Mouse (Mus musculus) lung, adult 2 months (tissue): ENCODE results near the gene Tmprss3. TPM values are rescaled to one million over a fixed set of nuclear protein-coding genes. Genes with fewer than 3 reads are reported as not detected.

Source experiments
- DNase-seq: peaks from one replicate; pipeline ENCODE4 v3.0.0; 2022
- H3K4me1 ChIP-seq: fragments of 200-500 bp; 2 replicates; pipeline ENCODE4 v1.6.1; 2011; ENCODE audit warnings: low read length; ENCODE audit not compliant: control insufficient read depth, insufficient read depth
- H3K4me3 ChIP-seq: fragments of 200-500 bp; replicated peaks from 2 replicates; pipeline ENCODE3; 2011; ENCODE audit warnings: low read depth, mild to moderate bottlenecking, control low read depth, low read length; ENCODE audit errors: extremely low read depth
- CTCF ChIP-seq: fragments of 200-500 bp; IDR thresholded peaks from 2 replicates; pipeline ENCODE4 v1.5.1; 2011; ENCODE audit warnings: mild to moderate bottlenecking, low read length, control low read depth; ENCODE audit not compliant: insufficient read depth
- POLR2A ChIP-seq: fragments of 200-500 bp; IDR thresholded peaks from 2 replicates; pipeline ENCODE4 v1.6.1; 2011; ENCODE audit warnings: low read depth, mild to moderate bottlenecking, control low read depth, low read length, borderline replicate concordance; ENCODE audit errors: extremely low read depth
- WGBS: fragments of 180-500 bp; shearing (Covaris S2); methylation state at CpG from one replicate; pipeline ENCODE4 v1.1.7; 2018; 5-methylcytosine and 5-hydroxymethylcytosine counted together
- polyA plus RNA-seq: library from polyadenylated mRNA; depleted of rRNA; stranded (reverse); fragments of >200 nt; gene quantifications from 2 replicates; pipeline ENCODE4 v1.2.3, GENCODE M21; 2012; rRNA removed

Gene Tmprss3
- polyA plus RNA-seq, 1 experiment, result 0.11 TPM

DNA sequence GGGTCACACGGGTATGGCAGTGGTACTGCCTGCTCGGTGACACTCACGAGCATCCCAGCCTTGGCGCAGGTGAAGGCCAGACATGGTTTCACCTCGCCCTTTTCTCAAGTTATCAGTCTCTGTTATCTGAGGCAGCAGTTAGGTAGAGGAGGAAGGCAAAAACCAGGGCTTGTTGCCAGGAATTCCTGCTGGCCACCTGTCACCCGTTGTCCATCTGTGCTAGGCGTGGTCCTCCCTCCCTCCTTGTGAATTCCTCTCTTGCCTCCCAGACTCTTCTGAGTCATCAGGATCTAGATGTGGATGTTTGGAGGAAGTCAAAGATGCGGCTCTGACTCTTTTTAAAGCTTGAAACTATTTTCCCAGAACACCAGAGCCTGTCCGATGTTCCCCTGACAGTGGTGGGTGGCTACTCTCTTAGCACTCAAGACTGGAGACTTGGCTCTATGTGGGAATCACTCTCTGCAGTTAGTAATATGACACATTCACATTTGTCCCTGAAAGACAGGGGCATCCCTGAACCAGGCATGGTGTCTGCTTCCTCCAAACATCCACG lies 67.4 kb downstream of the Tmprss3 start:
- no peak for DNase-seq
- H3K4me1 ChIP-seq, result no peaks in the 10 kb centered on the region
- TF ChIP-seq POLR2A (no peak), CTCF (no peak)
- H3K4me3 ChIP-seq, result no peak overlapping the region
- WGBS, result 65% methylated on average over 10 of the region's 10 CpGs

DNA sequence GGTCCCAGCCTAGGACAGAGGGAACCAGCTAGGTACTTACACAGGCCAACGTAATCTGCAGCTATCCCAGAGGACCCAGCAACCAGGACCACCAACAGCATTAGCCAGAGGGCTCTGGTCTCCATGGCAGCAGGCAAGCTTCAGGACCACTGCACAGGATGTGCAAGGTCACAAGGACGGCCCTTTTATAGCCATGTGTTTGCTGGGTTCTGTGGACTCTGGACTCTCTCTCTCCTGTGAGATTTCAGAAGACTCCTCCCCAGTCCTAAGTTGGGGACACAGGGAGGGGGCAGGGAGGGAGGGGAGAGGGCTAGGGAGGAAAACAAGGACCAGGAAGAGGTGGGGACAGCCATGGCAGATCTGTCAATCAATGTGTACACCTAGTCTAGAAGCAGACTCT lies 69.3 kb downstream of the Tmprss3 start, which contains the start of gene Tff3:
TSS of gene Tff3 (minus strand) at position 195 of the 400 bp plus-strand sequence.
- 10% methylated on average over 2 of the region's 2 CpGs for WGBS
- DNase-seq, result no peak
- Histone ChIP-seq H3K4me3 (no peak within 1 kb of the TSS), H3K4me1 (no peaks in the 10 kb centered on the region)
- TF ChIP-seq CTCF (no peak), POLR2A (no peak)

Other genes with a start within 250 kb of the Tmprss3 start
- 0.02 TPM in 1 of 2 replicates, not detected in the other for gene Umodl1, start 244.3 kb downstream of the Tmprss3 start, polyA plus RNA-seq
- gene Abcg1, start 141.3 kb downstream of the Tmprss3 start, polyA plus RNA-seq, result 53.2 and 57.4 TPM in 2 replicates
- 20.4 TPM in 1 of 2 replicates, not detected in the other for gene Tff3, start 69.3 kb downstream of the Tmprss3 start, polyA plus RNA-seq
- 4.5 and 25.4 TPM in 2 replicates for gene Tff2, start 54.7 kb downstream of the Tmprss3 start, polyA plus RNA-seq
- gene Tff1, start 33.7 kb downstream of the Tmprss3 start, polyA plus RNA-seq, result not detected in 2 replicates
- gene Ubash3a, start 8.9 kb upstream of the Tmprss3 start, polyA plus RNA-seq, result 0.63 and 1.1 TPM in 2 replicates
- 6.9 and 11.7 TPM in 2 replicates for gene Rsph1, start 78.4 kb upstream of the Tmprss3 start, polyA plus RNA-seq
- gene Slc37a1, start 87.8 kb upstream of the Tmprss3 start, polyA plus RNA-seq, result 51.1 and 54.3 TPM in 2 replicates
- gene Pde9a, start 187.2 kb upstream of the Tmprss3 start, polyA plus RNA-seq, result 83.6 and 99.1 TPM in 2 replicates